Comparison of ENCODE assay signal across 13 mouse cellular contexts in genomic region chr17:26997661-26998060, GRCm38 (mm10).
DNase-seq lines count a peak whose midpoint lies in the region.
"Had no signal": no experiment of that assay in that cellular context is flagged by ENCODE, and none has a peak within 500 bp of the region (broad histone marks: within the 10 kb centered on the region; RNA-seq: fewer than 3 reads in every experiment).

No protein-coding gene starts in this region.

- DNase-seq in ES-CJ7 (ENCODE audit: low read depth, low spot score) (peak; percentile 79), R1 (ENCODE audit: low read depth, low spot score) (peak; percentile 95)
- no peak for DNase-seq in urinary bladder, postnatal 10 days (ENCODE audit: low spot score)
- no peak for DNase-seq in embryo, embryonic 11 days
- no peak for DNase-seq in thymus, postnatal 10 days (ENCODE audit: low spot score in 2 of 2)
- DNase-seq: adrenal gland, adult 8-10 months; adrenal gland, postnatal 14 days; adrenal gland, postnatal 36 days; cerebellum, adult 11-12 months; cerebellum, adult 2 months; cerebellum, adult 9-10 months; cerebellum, postnatal 10 days; cerebellum, postnatal 25 days had no signal

Comparison
In these comparisons a context has a peak if more than half of its experiments do, and no peak if none do; other contexts are left out.
1. DNase-seq: peak in ES-CJ7 (single experiment) and R1 (single experiment); none in urinary bladder, postnatal 10 days (single experiment), embryo, embryonic 11 days (single experiment) and thymus, postnatal 10 days (0 of 2).